Comparison of ENCODE assay signal across 8 mouse cellular contexts in the genomic region with DNA sequence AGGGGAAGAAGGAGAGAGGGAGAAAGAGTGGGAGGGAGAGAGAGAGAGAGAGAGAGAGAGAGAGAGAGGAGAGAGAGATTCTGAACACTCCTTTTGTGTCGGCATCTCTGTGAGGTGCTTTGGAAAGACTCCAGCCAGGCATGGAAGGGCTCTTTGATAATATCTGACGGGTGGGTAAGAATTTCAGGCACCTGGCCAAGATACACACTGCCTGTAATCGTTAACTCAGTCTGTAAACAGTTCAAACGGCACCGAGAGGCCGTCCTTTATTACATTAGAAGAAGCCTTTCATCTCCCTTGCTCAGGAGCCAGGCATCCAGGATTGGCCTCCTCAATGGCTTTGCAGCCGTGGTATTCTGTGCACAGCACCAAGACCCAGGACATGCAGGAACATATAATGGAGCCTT. TPM values are rescaled to one million over a fixed set of nuclear protein-coding genes. Genes with fewer than 3 reads are reported as not detected.
A peak's percentile ranks its signal among the peaks of the same experiment; 100 is the strongest.
DNase-seq lines count a peak whose midpoint lies in the region; ATAC-seq lines count a peak whose summit lies in the region.

No protein-coding gene starts in this region.

- H3K4me2 ChIP-seq in hindbrain, embryonic 16.5 days (ENCODE audit: low read length), result peak overlapping the region; percentile 15; the same call in 1 of the 2 replicates
- H3K4me2 ChIP-seq in liver, embryonic 11.5 days, result peak overlapping the region; percentile 53

- no peaks in the 10 kb centered on the region for H3K36me3 ChIP-seq in hindbrain, embryonic 16.5 days (ENCODE audit: control insufficient read depth, insufficient read depth, low read length)
- H3K36me3 ChIP-seq in liver, embryonic 11.5 days (ENCODE audit: control insufficient read depth, insufficient read depth, low read length), result no peaks in the 10 kb centered on the region

- no peak overlapping the region for H3K9ac ChIP-seq in hindbrain, embryonic 16.5 days (ENCODE audit: low read depth, low read length)
- H3K9ac ChIP-seq in liver, embryonic 11.5 days (ENCODE audit: low read depth, low read length), result no peak overlapping the region

- peak; percentile 28 for DNase-seq in left cerebral cortex, postnatal 4 days
- DNase-seq in left cerebral cortex, adult 11 months (ENCODE audit: low spot score), result no peak
- DNase-seq in brain, adult 2 months (ENCODE audit: low read depth, low spot score), result peak; percentile 55
- DNase-seq in liver, embryonic 11.5 days (ENCODE audit: low spot score), result no peak
- peak; percentile 21 for DNase-seq in ovary, postnatal 36 days (ENCODE audit: low spot score)
- no peak for DNase-seq in spleen, postnatal 36 days (ENCODE audit: low spot score in 2 of 2)
- DNase-seq in cerebellum, adult 9-10 months, result no peak

- no peaks in the 10 kb centered on the region for H3K9me3 ChIP-seq in hindbrain, embryonic 16.5 days (ENCODE audit: control insufficient read depth, low read length)
- no peaks in the 10 kb centered on the region for H3K9me3 ChIP-seq in liver, embryonic 11.5 days (ENCODE audit: control insufficient read depth, low read length)

- no peaks in the 10 kb centered on the region for H3K27me3 ChIP-seq in hindbrain, embryonic 16.5 days (replicated peaks; ENCODE audit: control insufficient read depth, insufficient read depth, low read length)
- H3K27me3 ChIP-seq in liver, embryonic 11.5 days (replicated peaks; ENCODE audit: control insufficient read depth, insufficient read depth, low read length), result no peaks in the 10 kb centered on the region

- 0 out of 2 replicates have a peak, but pooled peaks cover 2% of the 10 kb centered on the region for H3K4me1 ChIP-seq in hindbrain, embryonic 16.5 days (ENCODE audit: control insufficient read depth, insufficient read depth, low read depth, low read length)
- peaks cover 41% of the 10 kb centered on the region for H3K4me1 ChIP-seq in liver, embryonic 11.5 days (replicated peaks; ENCODE audit: control insufficient read depth, insufficient read depth, low read length)

- H3K4me3 ChIP-seq in hindbrain, embryonic 16.5 days (ENCODE audit: low read length), result no peak overlapping the region
- H3K4me3 ChIP-seq in liver, embryonic 11.5 days (ENCODE audit: low read depth, low read length), result no peak overlapping the region

- no peak; the same call in 1 of the 2 replicates for ATAC-seq in hindbrain, embryonic 16.5 days
- peak; percentile 42 for ATAC-seq in liver, embryonic 11.5 days (replicated peaks; ENCODE audit: low FRiP score)

- intact Hi-C loops in left cerebral cortex, postnatal 4 days (cut with DNase I), result no loop called here

- 17% methylated on average over 7 of the region's 7 CpGs for WGBS in hindbrain, embryonic 16.5 days
- 42% methylated on average over 7 of the region's 7 CpGs for WGBS in liver, embryonic 11.5 days

- H3K27ac ChIP-seq in hindbrain, embryonic 16.5 days (ENCODE audit: low read depth, low read length), result peak overlapping the region; percentile 20; the same call in 1 of the 2 replicates
- peak overlapping the region; percentile 64 for H3K27ac ChIP-seq in liver, embryonic 11.5 days (ENCODE audit: low read depth, low read length)

RNA-seq across cellular contexts. Expression of a gene that starts 26.9 kb away (rescaled TPM):
- total RNA-seq in left cerebral cortex, postnatal 4 days (2021), result 1 to 10 TPM; 2.4 to 2.5 TPM
- polyA plus RNA-seq in hindbrain, embryonic 16.5 days (2015; fragmentation: Nextera tagmentation; extraction: Ambion mirVana), result 0.71 and 1.5 TPM in 2 replicates
- polyA plus RNA-seq in liver, embryonic 11.5 days (2014; fragmentation: Nextera tagmentation; extraction: Ambion mirVana), result 8.2 and 10.0 TPM in 2 replicates

RNA-seq across cellular contexts. Expression of a gene that starts 47.9 kb away (rescaled TPM):
- 10 to 100 TPM; 53.8 to 54.4 TPM for total RNA-seq in left cerebral cortex, postnatal 4 days (2021)
- polyA plus RNA-seq in hindbrain, embryonic 16.5 days (2015; fragmentation: Nextera tagmentation; extraction: Ambion mirVana), result 121 and 130 TPM in 2 replicates
- polyA plus RNA-seq in liver, embryonic 11.5 days (2014; fragmentation: Nextera tagmentation; extraction: Ambion mirVana), result 233 and 240 TPM in 2 replicates

Comparison
In these comparisons a context has a peak if more than half of its experiments do, and no peak if none do; other contexts are left out.
1. DNase-seq: peak in left cerebral cortex, postnatal 4 days (single experiment), brain, adult 2 months (single experiment) and ovary, postnatal 36 days (single experiment); none in left cerebral cortex, adult 11 months (single experiment), liver, embryonic 11.5 days (single experiment), spleen, postnatal 36 days (0 of 2) and cerebellum, adult 9-10 months (single experiment).